In genomic region chr16:84834745-84835440, GRCm38 (mm10) we compare ENCODE assay signal across 8 mouse cellular contexts. TPM values are rescaled to one million over a fixed set of nuclear protein-coding genes. Genes with fewer than 3 reads are reported as not detected.
A peak's percentile ranks its signal among the peaks of the same experiment; 100 is the strongest.
DNase-seq lines count a peak whose midpoint lies in the region; ATAC-seq and TF ChIP-seq lines count a peak whose summit lies in the region.

Gene Gabpa, plus strand, starts transcription at chr16:84834925.

- TF ChIP-seq EP300 in lung, postnatal 0 days (IDR thresholded peaks at IDR 0.05): no peak

- WGBS in hindbrain, embryonic 10.5 days: under 1% methylated on average over 52 of the region's 52 CpGs
- under 1% methylated on average over 51 of the region's 52 CpGs for WGBS in lung, postnatal 0 days

- no peaks in the 10 kb centered on the region for H3K27me3 ChIP-seq in hindbrain, embryonic 10.5 days (ENCODE audit: insufficient read depth, poor library complexity, severe bottlenecking)
- no peaks in the 10 kb centered on the region for H3K27me3 ChIP-seq in lung, postnatal 0 days (replicated peaks; ENCODE audit: insufficient read depth, low read length)

- peak within 1 kb of the TSS; percentile 94 for H3K4me3 ChIP-seq in hindbrain, embryonic 10.5 days
- peak within 1 kb of the TSS; percentile 92 for H3K4me3 ChIP-seq in lung, postnatal 0 days (ENCODE audit: low read depth, low read length)

- H3K9ac ChIP-seq in lung, postnatal 0 days (replicated peaks; ENCODE audit: low read depth): peak within 1 kb of the TSS; percentile 97

- peak; percentile 96 for DNase-seq in MN1 (ENCODE audit: low spot score)
- peak; percentile 95 for DNase-seq in cerebellum, adult 9-10 months
- DNase-seq in hindbrain, embryonic 10.5 days (ENCODE audit: low spot score): peak; percentile 92
- peak; percentile 97 for DNase-seq in layer of hippocampus, adult 9-11 months
- DNase-seq in lung, postnatal 0 days (ENCODE audit: low spot score): peak; percentile 100
- DNase-seq in ovary, postnatal 14 days (ENCODE audit: low spot score): peak; percentile 71
- peak; percentile 93 for DNase-seq in thymus, postnatal 14 days

- H3K36me3 ChIP-seq in hindbrain, embryonic 10.5 days: peaks cover 48% of the 10 kb centered on the region
- peaks cover 8% of the 10 kb centered on the region; the same call in 1 of the 2 replicates for H3K36me3 ChIP-seq in lung, postnatal 0 days (ENCODE audit: insufficient read depth, low read length)

- peak; percentile 91 for ATAC-seq in frontal cortex, adult (ENCODE audit: low TSS enrichment)
- ATAC-seq in lung, postnatal 0 days: peak; percentile 96

- H3K9me3 ChIP-seq in hindbrain, embryonic 10.5 days: no peaks in the 10 kb centered on the region
- no peaks in the 10 kb centered on the region for H3K9me3 ChIP-seq in lung, postnatal 0 days (ENCODE audit: low read length)

- TF ChIP-seq CTCF in lung, postnatal 0 days (IDR thresholded peaks at IDR 0.05): no peak

- peak within 1 kb of the TSS; percentile 78 for H3K4me2 ChIP-seq in lung, postnatal 0 days (replicated peaks; ENCODE audit: low read depth, low read length)

- H3K4me1 ChIP-seq in hindbrain, embryonic 10.5 days (replicated peaks): peaks cover 24% of the 10 kb centered on the region
- peaks cover 4% of the 10 kb centered on the region; the same call in 1 of the 2 replicates for H3K4me1 ChIP-seq in lung, postnatal 0 days (ENCODE audit: insufficient read depth, low read depth, low read length)

- peak within 1 kb of the TSS; percentile 98 for H3K27ac ChIP-seq in hindbrain, embryonic 10.5 days
- peak within 1 kb of the TSS; percentile 98 for H3K27ac ChIP-seq in lung, postnatal 0 days (ENCODE audit: low read length)

RNA-seq across cellular contexts. Expression of gene Gabpa, which starts in this region (rescaled TPM):
- polyA plus RNA-seq in hindbrain, embryonic 10.5 days (2016; fragmentation: Nextera tagmentation; extraction: Ambion mirVana): 28.5 and 35.1 TPM in 2 replicates
- polyA plus RNA-seq in lung, postnatal 0 days (2015; fragmentation: Nextera tagmentation; extraction: Ambion mirVana): 13.9 and 17.3 TPM in 2 replicates

Comparison
In these comparisons a context has a peak if more than half of its experiments do, and no peak if none do; other contexts are left out.
1. Peak in every context shown above with its lines: DNase-seq, ATAC-seq, H3K4me3 ChIP-seq and H3K27ac ChIP-seq.